Mouse (Mus musculus): ENCODE results near the gene Lasp1. TPM values are rescaled to one million over a fixed set of nuclear protein-coding genes. Genes with fewer than 3 reads are reported as not detected.
"Not testable (repeated sequence)": the region's sequence is repeated elsewhere in the genome, so short reads cannot be mapped to it uniquely, and the experiment has no call there.

The Lasp1 gene
- total RNA-seq, 2 experiments from 2014 or later: 190 to 199 TPM

DNA sequence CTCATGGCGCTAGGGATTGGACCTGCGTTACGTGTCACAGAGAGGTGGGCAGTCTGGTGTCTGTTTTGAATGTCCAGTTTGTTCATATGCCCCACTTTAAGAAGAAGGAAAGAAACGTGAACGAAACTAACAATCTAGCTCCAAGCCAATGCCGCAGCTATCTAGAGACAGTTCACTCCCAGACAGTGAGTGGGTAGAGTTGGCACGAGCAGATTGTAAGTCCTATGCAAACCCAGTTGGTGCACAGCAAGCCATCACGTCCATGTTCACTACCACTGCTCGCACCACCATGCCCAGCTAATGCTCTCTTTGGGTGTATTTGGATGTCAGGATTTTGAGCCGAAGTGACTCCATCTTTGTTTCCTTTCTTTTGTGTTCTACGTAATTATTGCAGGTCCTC is 25.4 kb downstream of the Lasp1 start:
- no peak for DNase-seq
- intact Hi-C loops (cut with DNase I): no loop called here

DNA sequence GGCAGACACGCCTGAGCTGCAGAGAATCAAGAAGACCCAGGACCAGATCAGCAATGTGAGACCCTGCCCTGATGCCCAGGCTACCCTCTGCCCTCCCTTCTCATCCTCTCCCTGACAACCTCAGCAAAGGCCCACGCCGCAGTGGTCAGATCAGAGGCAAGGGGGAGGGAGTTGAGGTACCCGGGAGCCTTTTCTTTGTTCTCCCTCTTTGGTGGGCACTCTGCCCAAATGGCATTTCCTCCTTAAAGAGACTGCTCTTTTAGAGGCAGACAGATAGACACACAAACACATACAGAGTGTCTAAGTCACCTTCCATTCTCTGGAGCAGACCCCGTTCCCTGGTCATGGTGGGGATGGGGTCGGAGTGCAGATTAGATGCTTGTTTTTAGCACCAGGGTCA is 26.1 kb downstream of the Lasp1 start:
- intact Hi-C loops (cut with DNase I): no loop called here
- no peak for DNase-seq

DNA sequence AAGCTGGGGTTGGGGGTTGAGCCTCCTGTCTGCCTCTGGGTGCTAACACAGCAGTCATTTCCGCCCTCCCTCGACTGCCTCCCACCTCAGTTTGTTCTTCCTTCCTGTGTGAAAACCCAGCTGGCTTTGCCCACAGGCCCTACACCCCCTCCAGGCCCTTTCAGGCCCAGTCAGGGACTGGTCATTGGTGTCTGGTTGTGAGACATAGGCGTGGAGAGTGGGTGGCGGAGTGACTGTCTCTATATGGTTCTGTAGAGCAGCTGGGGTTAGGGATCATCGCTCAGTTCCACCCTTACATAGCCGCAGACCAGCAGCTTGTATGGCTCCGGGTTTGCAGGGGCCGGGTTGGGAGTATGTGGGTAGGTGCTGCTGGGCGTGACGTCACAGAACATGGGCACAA is 26.5 kb downstream of the Lasp1 start:
- intact Hi-C loops (cut with DNase I): no loop called here
- DNase-seq: no peak

DNA sequence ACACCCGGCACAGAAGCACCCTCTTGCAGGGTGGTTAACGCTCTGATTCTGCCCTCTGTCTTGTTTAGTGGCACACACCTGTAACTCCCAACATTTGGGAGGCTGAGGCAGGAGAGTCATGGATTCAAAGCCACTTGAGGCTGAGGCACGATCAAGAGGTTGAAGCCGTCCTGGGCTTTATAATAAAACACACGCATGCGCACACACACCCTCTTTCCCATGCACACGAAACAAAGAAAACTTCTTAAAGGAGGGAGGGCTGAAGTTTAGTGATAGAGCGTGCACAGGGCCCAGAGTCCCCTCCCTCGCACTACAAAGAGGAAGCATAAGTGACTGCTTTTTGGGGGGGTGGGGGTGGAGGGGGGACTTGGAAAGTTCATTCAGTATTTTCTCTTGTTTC is 27.2 kb downstream of the Lasp1 start:
- intact Hi-C loops (cut with DNase I): no loop called here
- DNase-seq: no peak

DNA sequence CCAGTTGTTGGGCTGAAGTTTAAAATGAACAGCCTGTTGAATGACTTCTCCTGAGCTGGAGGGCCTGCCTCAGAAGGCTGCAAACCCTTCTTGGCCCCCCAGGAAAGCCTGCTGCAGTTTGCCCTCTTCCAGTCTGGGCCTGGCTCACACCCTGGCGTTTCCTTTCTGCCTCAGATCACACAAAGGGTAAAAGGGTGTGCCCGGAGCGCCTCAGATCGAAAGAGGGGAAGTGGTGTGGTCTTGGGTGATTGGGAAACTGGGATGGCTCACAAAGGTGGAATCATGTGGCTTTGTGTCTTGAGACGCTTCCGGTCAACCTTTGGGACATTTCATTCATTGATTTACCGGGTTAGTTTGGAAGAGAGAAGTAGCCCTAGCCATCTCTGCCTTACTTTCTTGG is 27.6 kb downstream of the Lasp1 start:
- DNase-seq: no peak

DNA sequence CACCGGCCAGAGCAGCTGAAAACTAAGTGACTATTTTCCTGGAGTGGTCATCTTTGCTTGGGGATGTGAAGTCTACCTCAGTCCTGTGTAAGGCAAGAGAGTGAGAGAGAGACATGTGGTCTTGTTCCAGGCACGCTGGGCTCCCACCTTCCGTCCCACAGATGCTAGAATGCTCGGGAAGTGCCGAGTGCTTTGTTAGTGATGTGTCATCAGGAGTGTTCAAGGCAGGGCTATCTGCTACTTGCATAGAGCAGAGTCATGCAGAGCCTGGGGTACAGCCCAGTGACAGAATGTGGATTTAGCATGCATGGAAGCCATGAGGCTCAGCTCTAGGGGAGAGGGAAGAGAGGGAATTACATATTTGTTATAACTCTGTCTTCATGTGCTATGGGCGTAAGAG is 28.9 kb downstream of the Lasp1 start:
- intact Hi-C loops (cut with DNase I): no loop called here
- DNase-seq: no peak

More for the DNA sequence above, 27.6 kb downstream of the Lasp1 start:
- intact Hi-C loops (cut with DNase I): no loop called here

DNA sequence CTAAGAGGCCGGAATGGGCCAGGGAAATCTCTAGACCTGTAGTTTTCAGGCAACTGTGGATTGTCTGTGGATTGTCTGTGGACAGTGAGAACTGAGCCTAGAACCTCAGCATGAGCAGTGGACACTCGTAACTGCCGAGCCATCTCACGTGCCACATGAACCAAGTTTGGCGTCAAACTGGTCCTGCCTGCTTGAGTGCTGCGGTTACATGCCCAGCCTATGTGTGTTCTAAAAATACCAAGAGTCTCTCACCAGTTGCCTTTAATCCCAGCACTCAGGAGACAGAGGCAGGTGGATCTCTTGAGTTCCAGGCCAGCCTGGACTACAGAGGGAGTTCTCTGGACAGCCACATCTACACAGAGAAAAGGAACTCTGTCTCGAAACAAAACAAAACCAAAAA is 30.6 kb downstream of the Lasp1 start:
- intact Hi-C loops (cut with DNase I): no loop called here
- DNase-seq: no peak

DNA sequence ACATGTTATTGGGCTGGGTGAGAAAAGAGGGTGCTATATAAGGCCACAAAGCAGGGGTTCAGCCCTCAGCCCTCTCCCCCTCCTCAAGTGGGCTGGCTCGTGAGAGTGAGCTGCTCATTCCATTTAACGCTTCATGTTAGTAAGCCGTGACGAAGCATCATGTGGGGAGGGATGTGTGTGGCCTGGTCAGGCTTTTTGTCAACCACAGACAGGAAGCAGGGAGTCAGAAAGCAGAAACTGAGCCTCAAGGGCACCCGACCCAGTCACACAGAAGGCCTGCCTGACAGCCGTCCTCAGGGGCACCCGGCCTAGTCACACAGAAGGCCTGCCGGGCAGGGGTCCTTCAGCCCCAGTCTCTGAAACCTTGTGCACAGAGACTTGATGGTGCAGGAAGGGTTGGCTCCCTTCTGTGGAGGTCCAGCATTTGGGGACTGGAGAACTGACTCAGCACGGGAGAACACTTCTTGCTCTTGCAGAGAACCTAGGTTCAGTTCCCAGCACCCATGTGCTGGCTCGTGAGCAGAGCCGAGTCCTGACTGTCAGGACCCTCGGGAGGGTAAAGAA is 31.2 kb downstream of the Lasp1 start:
- DNase-seq: no peak
- intact Hi-C loops (cut with DNase I): no loop called here

DNA sequence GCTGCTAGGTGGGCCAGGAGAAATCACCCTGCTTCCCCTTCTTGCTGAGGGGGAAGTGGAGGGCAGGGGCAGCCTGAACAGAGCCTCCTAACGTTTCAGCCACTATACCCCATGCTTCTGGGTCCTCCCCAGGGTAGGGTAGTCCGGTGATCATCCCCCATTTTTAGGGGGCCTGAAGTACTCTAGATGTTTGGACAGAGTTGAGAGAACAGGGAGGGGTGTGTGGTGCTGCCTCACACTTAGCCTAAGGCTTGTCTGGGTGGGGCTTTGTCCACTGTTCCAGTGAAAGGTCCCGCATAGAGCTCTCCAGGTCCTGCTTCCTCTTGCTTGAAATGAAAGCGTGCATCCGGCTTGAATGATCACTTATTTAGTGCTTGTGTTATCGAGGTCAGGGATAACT is 31.7 kb downstream of the Lasp1 start:
- no peak for DNase-seq
- intact Hi-C loops (cut with DNase I): no loop called here

DNA sequence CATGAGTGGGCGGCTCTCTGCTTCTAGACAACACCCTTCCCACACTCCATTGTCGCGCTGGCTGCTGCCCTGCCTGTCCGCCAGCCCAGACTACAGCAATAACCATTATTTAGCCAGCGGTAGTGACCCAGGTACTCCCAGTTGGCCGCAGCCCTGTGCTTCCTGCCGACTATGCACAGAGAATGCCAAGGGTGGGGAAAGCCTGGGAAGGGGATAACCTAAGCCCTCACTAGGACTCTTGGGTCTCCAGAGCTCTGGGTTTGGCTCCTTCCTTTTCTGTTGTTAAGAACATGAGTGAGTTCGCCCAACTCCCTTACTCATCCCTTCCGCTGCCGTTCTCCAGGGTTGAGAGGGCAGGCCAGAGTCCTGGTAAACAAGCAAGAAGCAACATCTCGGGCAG is 33.2 kb downstream of the Lasp1 start:
- intact Hi-C loops (cut with DNase I): no loop called here
- no peak for DNase-seq

DNA sequence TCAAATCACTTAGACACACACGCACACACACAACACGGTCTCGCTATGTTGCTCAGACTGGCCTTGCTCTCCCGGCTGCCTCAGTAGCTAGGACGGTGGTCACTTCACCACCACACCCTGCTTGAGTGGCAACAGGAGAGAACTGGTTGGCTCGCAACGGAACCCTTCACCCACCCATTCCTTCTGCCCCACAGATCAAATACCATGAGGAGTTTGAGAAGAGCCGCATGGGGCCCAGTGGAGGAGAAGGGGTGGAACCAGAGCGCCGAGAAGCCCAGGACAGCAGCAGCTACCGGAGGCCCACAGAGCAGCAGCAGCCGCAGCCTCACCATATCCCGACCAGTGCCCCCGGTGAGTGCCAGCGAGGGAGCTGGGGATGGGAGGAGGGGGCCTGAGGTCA is 34.6 kb downstream of the Lasp1 start:
- DNase-seq: no peak
- intact Hi-C loops (cut with DNase I): no loop called here

DNA sequence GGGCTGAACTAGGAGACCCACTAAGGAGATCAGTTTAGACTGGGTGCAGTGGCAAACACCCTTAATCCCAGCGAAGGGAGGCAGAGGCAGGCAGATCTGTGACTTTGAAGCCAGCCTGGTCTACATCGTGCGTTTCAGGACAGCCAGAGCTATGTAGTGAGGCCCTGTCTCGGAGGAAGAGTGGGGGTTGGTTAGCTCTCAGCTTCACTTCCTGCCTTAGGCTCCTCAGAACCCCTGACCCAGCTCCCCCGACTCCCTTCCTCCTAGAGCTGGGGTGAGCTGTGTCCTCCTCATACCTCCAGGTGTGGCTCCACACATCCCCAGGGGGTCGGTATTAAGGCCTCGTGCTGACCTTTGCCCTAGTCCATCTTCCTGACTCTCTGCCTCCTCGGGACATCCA is 37.7 kb downstream of the Lasp1 start:
- no peak for DNase-seq
- intact Hi-C loops (cut with DNase I): no loop called here

DNA sequence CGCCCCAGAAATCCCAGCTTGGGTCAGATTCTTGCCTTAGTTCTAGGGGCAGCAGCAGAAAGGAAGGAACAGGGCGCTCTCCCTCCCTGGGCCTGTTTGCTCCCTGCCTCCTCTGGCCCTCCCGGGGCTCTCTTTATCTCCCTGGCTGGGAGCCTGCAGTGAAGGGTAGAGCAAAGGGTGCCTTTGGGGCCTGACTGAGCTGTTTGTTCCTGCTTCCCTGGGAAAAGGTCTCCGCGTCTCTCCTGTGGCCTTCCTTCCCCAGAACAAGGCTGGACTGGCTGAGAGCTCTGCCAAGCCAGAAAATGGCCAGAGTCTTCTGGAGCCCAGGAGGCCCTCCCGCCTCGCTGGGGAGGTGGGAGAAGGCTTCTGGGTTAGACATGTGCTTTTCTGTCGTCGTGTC is 38.3 kb downstream of the Lasp1 start:
- intact Hi-C loops (cut with DNase I); DNase-seq: not testable (repeated sequence)

DNA sequence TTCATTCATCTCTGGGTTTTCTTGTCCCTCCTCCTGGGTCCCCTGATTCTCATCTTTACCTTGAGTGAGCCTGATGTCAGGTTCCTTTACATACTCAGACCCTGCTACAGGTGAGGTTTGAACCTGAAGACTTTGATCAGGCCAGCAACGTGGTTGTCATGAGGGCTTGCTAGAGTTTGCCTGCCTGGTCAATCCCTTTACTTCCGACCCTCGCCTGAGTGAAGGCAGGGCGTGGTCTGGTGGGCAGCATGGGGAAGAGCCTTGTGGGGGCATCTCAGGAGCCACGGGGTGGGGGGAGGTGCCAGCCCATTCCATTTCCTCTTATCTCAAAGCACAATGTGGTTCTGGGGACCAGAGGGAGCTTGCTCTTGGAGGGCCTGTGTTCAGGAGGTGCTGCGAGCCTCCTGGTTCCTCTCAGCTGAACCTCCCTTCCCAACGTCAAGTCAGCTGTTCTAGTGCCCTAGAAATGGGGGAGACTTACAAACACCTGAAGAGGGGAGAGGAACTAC is 38.9 kb downstream of the Lasp1 start:
- DNase-seq: no peak
- intact Hi-C loops (cut with DNase I): no loop called here

DNA sequence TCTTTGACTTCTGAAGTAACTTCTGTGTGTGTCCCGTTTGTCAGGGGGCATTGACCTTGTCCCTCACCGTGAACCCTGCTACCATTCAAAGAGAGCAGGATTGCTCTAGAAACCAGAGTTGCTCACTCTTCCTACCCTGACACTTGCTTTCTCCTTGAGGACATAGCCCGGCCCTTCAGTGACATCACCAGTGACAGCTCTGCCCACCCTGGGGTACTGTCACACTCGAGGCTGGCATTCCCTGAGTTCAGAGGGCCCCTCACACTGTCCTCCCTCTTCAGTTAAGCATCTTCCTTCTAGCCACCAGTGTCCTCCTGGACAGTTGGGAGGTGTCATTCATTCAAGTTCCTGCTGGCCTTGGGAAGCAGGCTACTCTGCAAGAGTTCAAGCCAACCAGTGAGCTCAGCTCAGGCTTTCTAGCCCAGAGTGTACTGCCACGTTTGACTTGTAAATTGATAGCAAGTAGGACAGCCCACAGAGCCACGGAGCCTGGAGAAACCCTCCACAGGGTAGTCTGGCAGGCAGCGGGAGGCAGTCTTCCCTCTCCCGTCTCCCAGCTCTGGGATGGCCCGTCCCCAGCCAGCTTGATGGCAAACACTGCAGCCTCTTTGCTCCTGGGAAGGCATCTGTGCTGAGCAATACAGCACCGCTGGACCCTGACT is 40.1 kb downstream of the Lasp1 start:
- intact Hi-C loops (cut with DNase I): no loop called here
- DNase-seq: no peak

DNA sequence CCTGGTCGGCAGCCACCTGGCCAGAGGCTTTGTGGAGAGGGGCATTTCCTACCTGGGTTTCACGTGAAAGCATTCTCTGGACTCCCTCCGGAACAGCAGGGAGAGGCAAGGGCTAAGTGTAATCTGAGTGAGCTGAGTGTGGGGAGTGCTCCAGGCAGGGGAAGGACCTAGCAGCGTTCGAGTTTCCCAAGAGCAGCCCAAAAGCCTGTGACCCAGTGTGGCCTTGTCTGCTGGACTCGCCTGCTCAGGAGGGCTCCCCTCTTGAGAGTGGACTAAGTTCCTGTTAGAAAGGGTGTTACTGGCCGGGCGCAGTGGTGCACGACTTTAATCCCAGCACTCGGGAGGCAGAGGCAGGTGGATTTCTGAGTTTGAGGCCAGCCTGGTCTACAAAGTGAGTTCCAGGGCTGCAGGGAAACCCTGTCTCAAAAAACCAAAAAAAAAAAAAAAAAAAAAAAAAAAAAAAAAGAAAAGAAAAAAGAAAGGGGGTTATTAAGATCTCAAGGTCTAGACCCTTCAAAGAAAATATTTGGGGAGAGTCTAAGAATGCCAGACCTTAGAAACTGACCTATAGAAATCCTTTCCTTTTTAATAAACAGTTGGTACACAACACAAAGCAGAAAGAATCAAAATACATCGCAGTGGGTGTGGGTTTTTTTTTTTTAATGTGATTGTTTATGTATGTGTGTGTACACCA is 40.8 kb downstream of the Lasp1 start:
- intact Hi-C loops (cut with DNase I): no loop called here
- no peak for DNase-seq

DNA sequence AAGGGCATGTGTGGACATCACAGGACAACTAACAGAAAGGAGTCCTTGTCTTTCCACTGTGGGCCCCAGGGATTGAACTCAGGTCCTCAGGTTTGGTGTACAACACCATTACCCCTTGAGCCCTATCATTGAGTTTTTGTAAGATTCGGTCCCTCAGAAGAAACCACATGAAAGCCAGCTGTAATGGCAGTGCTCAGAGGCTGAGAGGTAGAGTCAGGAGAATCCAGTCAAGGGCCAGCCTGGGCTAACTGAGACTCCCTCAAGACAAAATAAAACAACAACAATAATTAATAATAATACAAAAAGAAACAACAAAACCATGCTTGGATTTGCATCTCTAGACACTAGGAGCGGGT is 41.3 kb downstream of the Lasp1 start:
- intact Hi-C loops (cut with DNase I): no loop called here
- no peak for DNase-seq

DNA sequence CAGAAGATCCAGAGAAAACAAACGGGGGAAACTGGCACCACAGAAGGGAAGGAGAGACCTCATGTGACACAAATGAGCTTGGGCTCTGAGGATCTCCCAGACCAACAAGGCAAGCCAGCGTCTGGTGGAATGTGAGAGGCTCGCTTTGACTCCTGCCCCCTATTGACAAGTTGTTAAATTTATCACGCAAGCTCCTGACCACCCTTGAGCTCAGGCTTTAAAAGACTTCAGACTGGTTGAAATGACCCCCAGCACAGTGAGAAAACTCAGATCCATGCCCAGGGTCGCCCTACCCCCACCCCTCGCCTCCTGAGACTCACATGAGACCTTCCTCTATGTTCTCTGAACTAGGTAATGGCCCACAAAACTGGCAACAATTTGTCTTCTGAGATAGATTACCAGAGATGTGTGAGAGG is 41.7 kb downstream of the Lasp1 start, which contains the start of gene B230217C12Rik:
B230217C12Rik (plus strand) TSS at position 242 of the 416 bp plus-strand sequence.
- DNase-seq: no peak
- intact Hi-C loops (cut with DNase I): no loop called here

DNA sequence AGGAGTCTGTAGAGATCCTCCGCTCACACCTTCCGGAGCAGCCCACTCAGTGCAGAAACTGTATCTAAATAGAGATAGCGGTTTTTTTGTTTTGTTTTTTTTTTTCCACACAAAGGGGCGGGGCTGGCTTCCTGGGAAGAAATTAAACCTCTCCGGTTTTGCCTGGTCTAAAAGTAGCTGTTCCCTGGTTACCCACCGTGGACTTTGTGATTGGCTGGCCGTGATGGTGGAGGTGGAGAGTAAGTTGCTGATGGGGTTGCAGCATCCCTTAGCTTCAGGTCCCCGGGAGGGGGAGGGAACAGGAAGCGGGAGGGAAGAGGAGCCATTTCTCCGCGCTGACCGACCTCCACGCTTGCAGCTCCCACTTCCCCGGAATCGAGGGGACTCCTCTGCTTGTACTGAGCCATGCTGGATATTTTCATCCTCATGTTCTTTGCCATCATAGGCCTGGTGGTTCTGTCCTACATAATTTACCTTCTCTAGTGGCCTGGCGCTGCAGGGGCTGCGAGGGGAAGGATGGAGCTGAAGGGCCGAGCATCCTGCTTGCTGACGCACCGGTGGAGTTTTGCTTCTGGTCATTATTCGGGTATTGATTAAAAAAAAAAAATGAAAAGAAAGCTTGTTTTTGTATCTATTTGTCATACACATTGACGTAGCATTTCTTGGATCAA is 42.3 kb downstream of the Lasp1 start:
- intact Hi-C loops (cut with DNase I): no loop called here
- peak; percentile 82 for DNase-seq

DNA sequence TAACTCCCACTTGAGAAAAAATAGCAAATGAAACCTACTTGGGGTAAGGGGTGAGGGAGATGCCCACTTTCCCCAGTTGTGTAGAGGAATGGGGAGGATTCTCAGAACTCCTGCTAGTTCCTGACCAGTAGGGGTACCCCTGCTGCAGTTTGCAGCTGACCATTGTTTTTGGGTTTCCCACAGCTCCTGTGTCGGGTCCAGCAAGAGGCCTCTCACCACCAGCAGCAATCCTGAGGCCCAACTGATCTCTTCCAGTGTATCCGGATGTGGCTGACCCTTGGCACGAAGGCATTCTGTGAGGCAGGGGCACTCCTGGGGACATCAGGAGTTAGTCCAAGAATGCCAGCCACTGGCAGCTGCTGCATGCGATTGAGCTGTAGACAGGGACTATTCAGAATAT is 43.2 kb downstream of the Lasp1 start:
- intact Hi-C loops (cut with DNase I): no loop called here
- no peak for DNase-seq

DNA sequence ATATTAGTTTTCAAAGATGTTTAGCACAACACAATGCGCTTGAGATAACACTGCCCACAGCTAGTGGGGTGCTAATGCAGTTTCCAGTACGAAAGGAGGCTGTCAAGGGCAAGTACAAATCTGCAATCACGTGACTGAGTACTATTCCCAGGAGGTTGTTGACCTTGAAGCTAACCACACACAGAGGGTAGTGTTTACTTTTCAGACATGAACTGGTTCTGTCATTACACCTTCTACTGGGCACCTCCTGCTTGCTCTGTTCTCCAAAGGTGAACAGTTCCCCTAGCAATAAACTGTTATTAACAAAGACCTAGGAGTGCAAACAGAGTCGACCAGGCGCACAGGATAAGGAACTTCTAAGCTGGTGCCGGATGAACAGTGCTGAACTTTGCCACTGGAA is 51.6 kb downstream of the Lasp1 start:
- DNase-seq: no peak
- intact Hi-C loops (cut with DNase I): no loop called here

DNA sequence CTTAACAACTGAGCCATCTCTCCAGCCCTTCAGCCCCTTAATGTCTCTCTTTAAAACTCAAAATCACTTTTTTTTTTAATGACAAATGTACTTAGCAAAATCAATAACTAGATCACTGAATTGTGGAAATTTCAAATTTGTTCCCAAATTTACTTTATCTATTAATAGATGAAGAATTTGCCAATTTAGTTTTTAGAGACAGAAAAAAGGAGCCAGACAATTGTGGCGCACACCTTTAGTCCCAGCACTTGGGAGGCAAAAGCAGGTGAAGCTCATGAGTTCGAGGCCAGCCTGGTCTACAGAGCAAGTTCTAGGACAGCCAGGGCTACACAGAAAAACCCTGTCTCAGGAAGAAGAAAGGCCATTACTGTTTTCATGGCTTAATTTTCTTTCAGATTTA is 52.8 kb downstream of the Lasp1 start:
- DNase-seq: no peak
- intact Hi-C loops (cut with DNase I): no loop called here

Measured in left cerebral cortex, postnatal 4 days (tissue).